Mouse (Mus musculus): ENCODE measurements around the gene Tmub1. TPM values are rescaled to one million over a fixed set of nuclear protein-coding genes. Genes with fewer than 3 reads are reported as not detected.
A peak's percentile ranks its signal among the peaks of the same experiment; 100 is the strongest.

Tmub1 gene
- polyA plus RNA-seq, 1 experiment: 2.8 TPM

DNA sequence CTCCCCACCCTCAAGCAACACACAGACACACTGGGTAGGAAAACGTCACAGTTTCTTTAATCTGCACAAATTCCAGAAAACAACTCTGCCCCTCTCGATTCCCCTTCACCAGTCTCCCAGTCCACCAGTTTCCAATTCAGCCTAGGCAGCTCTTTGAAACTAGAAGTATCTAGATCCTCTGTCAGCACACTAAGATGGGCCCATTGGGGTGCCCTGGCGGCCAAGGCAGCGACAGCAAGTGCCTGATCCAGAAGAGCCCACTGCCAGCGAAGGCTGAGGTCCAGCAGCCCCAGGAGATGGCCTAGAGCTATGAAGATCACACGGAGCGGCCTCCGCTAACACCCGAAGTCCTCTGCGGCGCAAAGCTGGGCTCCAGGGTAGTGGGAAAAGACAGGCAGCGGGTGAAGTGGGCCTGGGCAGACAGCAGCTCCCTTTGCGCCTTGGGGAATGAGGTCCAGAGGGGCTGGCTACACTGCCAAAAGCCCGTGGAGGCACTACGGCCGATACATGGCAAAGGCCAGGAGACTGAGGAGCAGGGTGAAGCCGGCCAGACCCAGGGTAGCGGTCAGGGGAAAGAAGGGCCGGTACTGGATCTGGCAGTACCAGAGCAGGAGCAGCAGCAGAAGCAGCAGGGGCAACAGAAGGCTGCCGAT is 2.1 kb downstream of the Tmub1 start:
- Histone ChIP-seq H3K4me1 (ENCODE audit: control insufficient read depth) (peaks cover 66% of the 10 kb centered on the region), H3K36me3 (ENCODE audit: control insufficient read depth) (peaks cover 35% of the 10 kb centered on the region), H3K4me3 (replicated peaks) (peak overlapping the region; percentile 85), H3K27me3 (ENCODE audit: control insufficient read depth) (no peaks in the 10 kb centered on the region), H3K9me3 (ENCODE audit: control insufficient read depth, low read length) (no peaks in the 10 kb centered on the region)
- TF ChIP-seq GATA1 (IDR thresholded peaks at IDR 0.05; ENCODE audit: low read length) (no peak), TAL1 (IDR thresholded peaks at IDR 0.05; ENCODE audit: low read length) (no peak)

DNA sequence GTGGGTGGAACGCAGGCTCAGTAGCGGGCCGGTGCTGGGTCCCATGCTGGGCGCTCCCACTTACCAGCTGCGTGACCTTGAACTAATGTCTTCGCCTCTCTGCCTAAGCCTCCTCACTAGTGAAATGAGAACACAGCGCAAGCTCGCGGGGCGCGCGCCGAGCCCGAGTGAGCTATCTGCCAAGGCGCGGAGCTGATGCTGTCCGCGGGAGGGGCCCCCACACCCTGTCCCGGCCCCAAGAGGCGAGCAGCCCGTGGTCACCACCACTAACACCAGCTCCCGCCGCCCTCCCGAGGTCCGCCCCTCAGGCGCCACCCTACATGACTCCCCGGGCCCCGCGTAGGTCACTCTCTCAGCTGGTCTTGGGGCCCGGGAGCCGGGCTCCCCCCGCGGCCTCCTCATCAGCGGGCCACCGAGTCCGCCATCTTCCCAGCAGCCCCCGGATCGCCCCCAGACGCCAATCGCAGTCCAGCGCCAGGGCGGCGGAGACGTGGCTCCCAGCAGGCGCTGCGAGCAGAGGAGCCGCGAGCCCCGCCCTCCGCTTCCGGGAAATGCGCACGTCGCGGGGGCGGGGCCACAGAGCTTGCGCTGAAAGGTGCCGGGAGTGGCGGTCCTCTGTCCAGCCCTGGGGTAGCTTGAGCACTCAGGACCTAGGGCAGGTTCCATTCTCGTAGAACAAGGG is 2.8 kb downstream of the Tmub1 start, which contains the start of gene Fastk:
Gene Fastk (minus strand): TSS at position 542 of the 682 bp plus-strand sequence.
- Histone ChIP-seq H3K4me3 (replicated peaks) (peak within 1 kb of the TSS; percentile 85), H3K27me3 (ENCODE audit: control insufficient read depth) (no peaks in the 10 kb centered on the region), H3K36me3 (ENCODE audit: control insufficient read depth) (peaks cover 42% of the 10 kb centered on the region), H3K4me1 (ENCODE audit: control insufficient read depth) (peaks cover 62% of the 10 kb centered on the region), H3K9me3 (ENCODE audit: control insufficient read depth, low read length) (no peaks in the 10 kb centered on the region)
- TF ChIP-seq GATA1 (IDR thresholded peaks at IDR 0.05; ENCODE audit: low read length): no peak
- TF ChIP-seq TAL1 (IDR thresholded peaks at IDR 0.05; ENCODE audit: low read length): no peak

DNA sequence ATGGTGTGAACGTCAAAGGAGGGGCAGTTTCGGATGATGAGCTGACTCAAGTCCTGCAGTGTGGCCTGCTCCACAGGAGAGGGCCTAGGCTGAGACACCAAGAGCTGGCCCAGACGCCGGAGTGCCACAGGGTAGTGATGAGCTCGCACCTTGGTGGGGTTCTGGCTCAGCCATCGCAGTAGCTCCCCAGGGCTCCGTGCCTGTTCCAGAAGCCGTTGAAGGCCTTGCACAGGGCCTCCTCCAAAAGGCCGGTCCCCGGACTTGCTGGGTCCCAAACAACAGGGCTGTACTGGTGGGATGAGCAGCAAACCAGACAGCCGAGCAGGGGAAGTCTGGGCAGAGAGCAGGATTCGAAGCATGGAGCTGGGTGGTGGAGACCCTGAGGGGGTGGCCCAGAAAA is 3.7 kb downstream of the Tmub1 start:
- Histone ChIP-seq H3K9me3 (ENCODE audit: control insufficient read depth, low read length) (no peaks in the 10 kb centered on the region), H3K27me3 (ENCODE audit: control insufficient read depth) (no peaks in the 10 kb centered on the region), H3K4me3 (replicated peaks) (peak overlapping the region; percentile 85), H3K36me3 (ENCODE audit: control insufficient read depth) (peaks cover 51% of the 10 kb centered on the region), H3K4me1 (ENCODE audit: control insufficient read depth) (peaks cover 60% of the 10 kb centered on the region)
- TF ChIP-seq TAL1 (IDR thresholded peaks at IDR 0.05; ENCODE audit: low read length) (no peak), GATA1 (IDR thresholded peaks at IDR 0.05; ENCODE audit: low read length) (no peak)

DNA sequence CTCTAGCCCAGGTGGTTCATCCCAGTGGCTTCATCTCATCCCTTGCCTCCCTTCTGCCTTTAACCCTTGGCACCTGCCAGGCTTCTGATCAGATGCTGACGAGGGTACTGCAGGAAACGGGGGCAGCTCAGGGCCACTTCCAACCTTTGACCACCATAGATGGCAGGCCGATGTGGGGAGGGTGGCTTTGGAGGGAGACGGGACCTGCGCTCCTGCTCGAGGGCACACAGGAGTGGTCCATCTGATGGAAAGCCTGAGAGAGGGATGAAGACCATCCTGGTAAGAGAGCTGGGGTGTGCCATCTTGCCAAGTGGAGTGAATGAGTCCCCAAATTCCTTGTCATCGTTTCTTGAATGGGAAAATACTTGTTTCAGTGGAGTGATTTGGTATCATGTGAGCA is 4.5 kb downstream of the Tmub1 start:
- TF ChIP-seq TAL1 (IDR thresholded peaks at IDR 0.05; ENCODE audit: low read length) (no peak), GATA1 (IDR thresholded peaks at IDR 0.05; ENCODE audit: low read length) (no peak)
- Histone ChIP-seq H3K9me3 (ENCODE audit: control insufficient read depth, low read length) (no peaks in the 10 kb centered on the region), H3K27me3 (ENCODE audit: control insufficient read depth) (no peaks in the 10 kb centered on the region), H3K36me3 (ENCODE audit: control insufficient read depth) (peaks cover 57% of the 10 kb centered on the region), H3K4me3 (replicated peaks) (no peak overlapping the region), H3K4me1 (ENCODE audit: control insufficient read depth) (peaks cover 54% of the 10 kb centered on the region)

DNA sequence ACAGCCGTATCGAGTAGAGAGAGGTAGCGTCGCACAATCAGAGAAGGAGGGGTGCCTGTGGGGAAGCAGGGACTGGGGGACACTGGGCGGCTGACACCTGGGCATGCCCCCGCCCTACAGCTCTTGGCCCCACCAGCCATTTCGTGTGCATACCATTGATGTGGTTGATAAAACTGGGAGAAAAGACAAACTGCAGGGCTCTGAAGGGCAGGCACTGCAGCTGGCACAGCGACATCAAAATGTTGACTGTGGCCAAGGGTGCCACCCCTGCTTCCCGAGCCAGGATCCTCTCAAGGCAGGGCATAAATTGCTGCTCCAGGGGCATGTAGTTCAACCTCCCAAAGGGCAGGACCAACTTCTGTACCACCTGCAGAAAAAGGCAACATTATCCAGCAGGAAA is 5.6 kb downstream of the Tmub1 start:
- H3K9me3 ChIP-seq (ENCODE audit: control insufficient read depth, low read length): no peaks in the 10 kb centered on the region
- H3K4me1 ChIP-seq (ENCODE audit: control insufficient read depth): peaks cover 42% of the 10 kb centered on the region
- TF ChIP-seq TAL1 (IDR thresholded peaks at IDR 0.05; ENCODE audit: low read length) (no peak), GATA1 (IDR thresholded peaks at IDR 0.05; ENCODE audit: low read length) (no peak)
- H3K4me3 ChIP-seq (replicated peaks): no peak overlapping the region
- H3K27me3 ChIP-seq (ENCODE audit: control insufficient read depth): no peaks in the 10 kb centered on the region
- peaks cover 60% of the 10 kb centered on the region for H3K36me3 ChIP-seq (ENCODE audit: control insufficient read depth)

DNA sequence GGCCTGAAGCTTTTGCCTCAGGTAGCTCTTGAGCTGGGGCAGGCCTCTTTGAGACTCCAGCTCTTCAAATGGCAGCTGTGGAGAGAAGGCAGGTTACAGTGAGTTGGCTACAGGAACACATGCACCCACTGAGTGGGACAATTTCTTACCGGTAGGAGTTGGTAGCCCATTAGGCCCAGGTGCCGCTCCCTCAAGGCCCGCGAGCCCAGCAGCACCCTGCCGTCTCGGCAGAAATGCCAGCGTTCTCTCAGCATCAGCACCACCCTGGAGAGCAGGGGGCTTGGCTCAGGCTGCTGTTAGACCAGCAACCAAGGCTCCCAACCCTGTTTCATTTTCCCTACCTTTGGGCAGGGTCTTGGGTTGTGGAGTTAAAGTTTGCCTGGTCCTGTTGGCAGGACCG is 6.5 kb downstream of the Tmub1 start:
- peaks cover 35% of the 10 kb centered on the region for H3K4me1 ChIP-seq (ENCODE audit: control insufficient read depth)
- no peaks in the 10 kb centered on the region for H3K9me3 ChIP-seq (ENCODE audit: control insufficient read depth, low read length)
- TF ChIP-seq GATA1 (IDR thresholded peaks at IDR 0.05; ENCODE audit: low read length) (no peak), TAL1 (IDR thresholded peaks at IDR 0.05; ENCODE audit: low read length) (no peak)
- peaks cover 60% of the 10 kb centered on the region for H3K36me3 ChIP-seq (ENCODE audit: control insufficient read depth)
- no peak overlapping the region for H3K4me3 ChIP-seq (replicated peaks)
- no peaks in the 10 kb centered on the region for H3K27me3 ChIP-seq (ENCODE audit: control insufficient read depth)

DNA sequence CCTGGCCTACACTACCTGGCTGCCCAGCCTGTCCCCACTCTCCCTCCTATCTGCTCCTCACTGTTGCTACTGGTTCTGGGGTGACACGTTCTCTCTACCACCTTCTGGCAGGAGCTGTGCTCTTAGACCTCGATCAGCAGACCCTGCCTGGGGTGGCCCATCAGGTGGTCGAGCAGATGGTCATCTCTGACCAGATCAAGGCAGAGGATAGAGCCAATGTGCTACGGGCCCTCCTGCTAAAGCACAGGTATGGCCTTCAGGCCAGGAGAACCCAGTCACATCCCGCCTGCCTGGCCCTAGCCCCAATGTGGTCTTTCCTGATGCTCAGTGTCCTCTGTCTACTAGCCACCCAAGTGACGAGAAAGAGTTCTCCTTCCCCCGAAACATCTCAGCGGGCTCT is 13.7 kb downstream of the Tmub1 start:
- Histone ChIP-seq H3K4me1 (ENCODE audit: control insufficient read depth) (no peaks in the 10 kb centered on the region), H3K27me3 (ENCODE audit: control insufficient read depth) (no peaks in the 10 kb centered on the region), H3K9me3 (ENCODE audit: control insufficient read depth, low read length) (no peaks in the 10 kb centered on the region), H3K36me3 (ENCODE audit: control insufficient read depth) (peaks cover 74% of the 10 kb centered on the region), H3K4me3 (replicated peaks) (no peak overlapping the region)
- no peak for TF ChIP-seq GATA1 (IDR thresholded peaks at IDR 0.05; ENCODE audit: low read length)
- TF ChIP-seq TAL1 (IDR thresholded peaks at IDR 0.05; ENCODE audit: low read length): no peak

DNA sequence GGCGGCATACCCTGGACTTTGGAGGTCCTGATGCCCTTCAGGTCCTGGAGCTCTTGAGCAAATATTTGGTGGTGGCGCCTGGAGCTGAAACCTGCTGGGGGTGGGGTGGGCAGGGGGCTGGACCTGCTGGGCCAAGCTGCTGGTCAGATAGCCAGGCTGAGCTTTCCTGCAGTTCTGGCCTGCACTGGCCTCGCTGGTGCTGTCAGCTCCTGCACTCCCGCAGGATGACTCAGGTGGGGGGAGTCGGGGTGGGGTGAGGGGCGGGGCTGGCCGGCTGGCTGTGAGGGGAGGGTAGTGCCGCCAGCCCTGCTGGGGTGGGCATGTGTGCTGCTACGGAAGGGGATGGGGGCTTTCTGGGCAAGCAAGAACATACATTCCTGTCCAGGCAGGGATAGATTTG is 19.1 kb downstream of the Tmub1 start:
- TF ChIP-seq TAL1 (IDR thresholded peaks at IDR 0.05; ENCODE audit: low read length): no peak
- TF ChIP-seq GATA1 (IDR thresholded peaks at IDR 0.05; ENCODE audit: low read length): no peak
- Histone ChIP-seq H3K9me3 (ENCODE audit: control insufficient read depth, low read length) (no peaks in the 10 kb centered on the region), H3K4me1 (ENCODE audit: control insufficient read depth) (peaks cover 45% of the 10 kb centered on the region), H3K27me3 (ENCODE audit: control insufficient read depth) (peaks cover 26% of the 10 kb centered on the region), H3K36me3 (ENCODE audit: control insufficient read depth) (peaks cover 40% of the 10 kb centered on the region), H3K4me3 (replicated peaks) (peak overlapping the region; percentile 39)

DNA sequence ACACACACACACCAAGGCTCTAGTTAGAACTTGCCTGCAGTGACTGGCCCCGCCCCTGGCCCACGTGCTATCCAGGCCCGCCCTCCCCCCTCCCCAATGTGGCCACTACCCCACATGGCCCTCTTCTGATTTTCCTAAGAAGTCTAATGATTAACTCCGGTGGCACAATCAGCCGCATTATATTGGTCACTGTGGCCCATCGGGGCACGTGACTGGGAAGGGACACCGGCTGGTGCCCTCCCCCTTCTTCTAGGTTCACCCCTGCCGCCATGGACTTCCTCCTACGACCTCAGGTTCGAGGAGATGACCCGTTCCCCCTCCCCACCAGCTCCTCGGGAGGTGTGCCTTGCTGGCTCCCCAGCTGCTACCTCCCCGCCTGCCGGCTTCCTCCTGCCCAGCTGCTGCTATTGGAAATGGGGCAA is 19.7 kb downstream of the Tmub1 start:
- Histone ChIP-seq H3K9me3 (ENCODE audit: control insufficient read depth, low read length) (no peaks in the 10 kb centered on the region), H3K4me1 (ENCODE audit: control insufficient read depth) (peaks cover 50% of the 10 kb centered on the region), H3K36me3 (ENCODE audit: control insufficient read depth) (peaks cover 36% of the 10 kb centered on the region), H3K27me3 (ENCODE audit: control insufficient read depth) (peaks cover 26% of the 10 kb centered on the region), H3K4me3 (replicated peaks) (peak overlapping the region; percentile 39)
- TF ChIP-seq GATA1 (IDR thresholded peaks at IDR 0.05; ENCODE audit: low read length) (no peak), TAL1 (IDR thresholded peaks at IDR 0.05; ENCODE audit: low read length) (no peak)
